Comparison of ENCODE assay signal across 22 mouse cellular contexts in the genomic region with DNA sequence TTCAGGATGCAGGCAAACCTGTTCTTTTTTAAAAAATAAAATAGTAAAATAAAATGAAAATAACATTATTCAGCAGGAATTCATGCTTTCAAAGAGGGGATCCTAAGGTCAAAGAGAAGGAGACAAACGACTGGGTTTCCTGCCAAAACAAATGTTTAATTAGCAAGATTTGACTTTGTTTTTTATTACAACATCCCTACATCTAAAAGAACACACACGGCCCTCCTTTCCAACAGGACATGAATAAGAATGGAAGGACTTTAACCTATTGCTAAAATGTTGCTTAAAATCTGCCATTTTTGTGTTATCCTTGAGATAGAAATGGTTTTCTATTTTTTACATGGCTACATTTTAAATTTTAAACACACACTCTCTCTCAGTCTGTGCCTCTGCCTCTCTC. TPM values are rescaled to one million over a fixed set of nuclear protein-coding genes. Genes with fewer than 3 reads are reported as not detected.
"Had no signal": no experiment of that assay in that cellular context is flagged by ENCODE, and none has a peak within 500 bp of the region (broad histone marks: within the 10 kb centered on the region; RNA-seq: fewer than 3 reads in every experiment).

No protein-coding gene starts in this region.

- H3K36me3 ChIP-seq: neural tube, embryonic 15.5 days; stomach, embryonic 15.5 days had no signal

- H3K27me3 ChIP-seq: neural tube, embryonic 15.5 days; stomach, embryonic 15.5 days had no signal

- DNase-seq: retina, postnatal 1 day; right cerebral cortex, adult 18-20 months; right cerebral cortex, postnatal 14 days; right cerebral cortex, postnatal 25 days; right cerebral cortex, postnatal 4 days; spleen, adult 18-20 months; thymus, adult 18-20 months; thymus, adult 2 months; thymus, postnatal 14 days; thymus, postnatal 25 days; thymus, postnatal 36 days; thymus, postnatal 4 days had no signal

- H3K9me3 ChIP-seq: neural tube, embryonic 15.5 days; stomach, embryonic 15.5 days had no signal

- H3K9ac ChIP-seq: neural tube, embryonic 15.5 days; stomach, embryonic 15.5 days had no signal

- H3K27ac ChIP-seq: neural tube, embryonic 15.5 days; stomach, embryonic 15.5 days; stomach, postnatal 0 days had no signal

- H3K4me2 ChIP-seq: neural tube, embryonic 15.5 days; stomach, embryonic 15.5 days had no signal

- H3K4me1 ChIP-seq: neural tube, embryonic 15.5 days; stomach, embryonic 15.5 days had no signal

- H3K4me3 ChIP-seq: neural tube, embryonic 15.5 days; stomach, embryonic 15.5 days had no signal

RNA-seq across cellular contexts. Expression of gene F11, which starts 8.7 kb away (rescaled TPM):
- total RNA-seq: neutrophil, adult 5-6 weeks had no signal
- polyA plus RNA-seq: neural tube, embryonic 14.5 days; neural tube, embryonic 15.5 days; small intestine, adult 2 months; spleen, adult 2 months; stomach, embryonic 14.5 days; thymus, adult 2 months; thymus, postnatal 0 days; urinary bladder, adult 2 months had no signal

RNA-seq across cellular contexts. Expression of gene Klkb1, which starts 41.5 kb away (rescaled TPM):
- total RNA-seq: neutrophil, adult 5-6 weeks had no signal
- polyA plus RNA-seq: stomach, embryonic 14.5 days; thymus, adult 2 months; thymus, postnatal 0 days had no signal

RNA-seq across cellular contexts. Expression of gene Gm45753, which starts 55.2 kb away (rescaled TPM):
- total RNA-seq: neutrophil, adult 5-6 weeks had no signal
- polyA plus RNA-seq: neural tube, embryonic 14.5 days; neural tube, embryonic 15.5 days; small intestine, adult 2 months; spleen, adult 2 months; stomach, embryonic 14.5 days; thymus, adult 2 months; thymus, postnatal 0 days; urinary bladder, adult 2 months had no signal
